Mouse (Mus musculus) stomach, postnatal 0 days (tissue): Measurements from ENCODE around the gene Gm10944. TPM values are rescaled to one million over a fixed set of nuclear protein-coding genes. Genes with fewer than 3 reads are reported as not detected.
A peak's percentile ranks its signal among the peaks of the same experiment; 100 is the strongest.

Source experiments
- ATAC-seq: fragments of 200-750 bp; cut with Nextera tagmentation; 2 replicates; pipeline ENCODE4 v1.8.0; 2017; ENCODE audit not compliant: low FRiP score, low TSS enrichment
- DNase-seq: peaks from one replicate; pipeline ENCODE4 v3.0.0-alpha.2; 2016; ENCODE audit warnings: low spot score
- H3K27ac ChIP-seq: fragments of 300-500 bp; sonication (generic); replicated peaks from 2 replicates; pipeline ENCODE4 v1.5.1; 2014; ENCODE audit warnings: mild to moderate bottlenecking, control low read depth
- H3K27me3 ChIP-seq: fragments of 300-500 bp; sonication (generic); 2 replicates; pipeline ENCODE4 v1.6.1; 2014; ENCODE audit warnings: low read length; ENCODE audit not compliant: control insufficient read depth, insufficient read depth
- H3K36me3 ChIP-seq: fragments of 300-500 bp; sonication (generic); 2 replicates; pipeline ENCODE4 v1.6.1; 2014; ENCODE audit warnings: low read length, mixed read lengths; ENCODE audit not compliant: control insufficient read depth, insufficient read depth
- H3K4me1 ChIP-seq: fragments of 300-500 bp; sonication (generic); replicated peaks from 2 replicates; pipeline ENCODE4 v1.6.1; 2014; ENCODE audit warnings: antibody characterized with exemption; ENCODE audit not compliant: control insufficient read depth, insufficient read depth
- H3K4me2 ChIP-seq: fragments of 300-500 bp; sonication (generic); replicated peaks from 2 replicates; pipeline ENCODE4 v1.6.1; 2014; ENCODE audit warnings: low read depth, mild to moderate bottlenecking, control low read depth, moderate library complexity
- H3K4me3 ChIP-seq: fragments of 300-500 bp; sonication (generic); 2 replicates; pipeline ENCODE4 v1.5.1; 2014; ENCODE audit warnings: low read depth, low read length, control low read depth
- H3K9ac ChIP-seq: fragments of 300-500 bp; sonication (generic); 2 replicates; pipeline ENCODE4 v1.6.1; 2014; ENCODE audit warnings: mild to moderate bottlenecking, low read length, control low read depth, mixed read lengths
- H3K9me3 ChIP-seq: fragments of 300-500 bp; sonication (generic); 2 replicates; pipeline ENCODE4 v1.6.1; 2016; ENCODE audit warnings: low read length; ENCODE audit not compliant: control insufficient read depth
- CTCF ChIP-seq: IDR thresholded peaks from 2 replicates; pipeline ENCODE4 v1.5.1; 2016; ENCODE audit warnings: antibody characterized with exemption, low read depth, mild to moderate bottlenecking, moderate library complexity
- EP300 ChIP-seq: optimal IDR thresholded peaks from 2 replicates; pipeline ENCODE3; 2016; ENCODE audit warnings: antibody characterized with exemption
- WGBS: fragments of 180-500 bp; shearing (Covaris S2); extraction: QIAGEN DNeasy Blood & Tissue Kit; methylation state at CpG from one replicate; pipeline ENCODE4 v1.1.7; 2014; 5-methylcytosine and 5-hydroxymethylcytosine counted together
- polyA plus RNA-seq: library from polyadenylated mRNA; unstranded; fragments of >200 nt; fragmentation: Nextera tagmentation; extraction: Ambion mirVana; gene quantifications from 2 replicates; pipeline ENCODE4 v1.2.1, GENCODE M21; 2015

The Gm10944 gene
- polyA plus RNA-seq, 1 experiment from 2014 or later: not detected

- H3K9ac ChIP-seq: peak overlapping the region; percentile 43; the same call in 1 of the 2 replicates
- TF ChIP-seq CTCF: no peak
- no peak for TF ChIP-seq EP300
- 21% methylated on average over 11 of the region's 11 CpGs for WGBS
Observed at GRCm38 (mm10) chr10:10689668-10690223, 8.6 kb downstream of the Gm10944 start.

GRCm38 (mm10) chr10:10697497-10697896 lies 16.3 kb downstream of the Gm10944 start:
- H3K27ac ChIP-seq: no peak overlapping the region
- H3K9me3 ChIP-seq: no peaks in the 10 kb centered on the region
- H3K4me1 ChIP-seq: no peaks in the 10 kb centered on the region
- H3K9ac ChIP-seq: no peak overlapping the region
- H3K27me3 ChIP-seq: no peaks in the 10 kb centered on the region
- 59% methylated on average over 6 of the region's 6 CpGs for WGBS
- no peaks in the 10 kb centered on the region for H3K36me3 ChIP-seq
- no peak overlapping the region for H3K4me3 ChIP-seq
- no peak for DNase-seq
- no peak for ATAC-seq
- no peak overlapping the region for H3K4me2 ChIP-seq
- TF ChIP-seq CTCF (no peak), EP300 (no peak)

More at GRCm38 (mm10) chr10:10689668-10690223, 8.6 kb downstream of the Gm10944 start:
- peak overlapping the region; percentile 78 for H3K4me2 ChIP-seq
- DNase-seq (no peak), ATAC-seq (no peak)
- H3K4me1 ChIP-seq: no peaks in the 10 kb centered on the region
- no peak overlapping the region for H3K27ac ChIP-seq
- no peaks in the 10 kb centered on the region for H3K9me3 ChIP-seq
- H3K4me3 ChIP-seq: peak overlapping the region; percentile 32
- H3K36me3 ChIP-seq: no peaks in the 10 kb centered on the region
- H3K27me3 ChIP-seq: no peaks in the 10 kb centered on the region

GRCm38 (mm10) chr10:10700903-10701302 lies 19.8 kb downstream of the Gm10944 start:
- TF ChIP-seq CTCF: no peak
- no peak for TF ChIP-seq EP300
- Histone ChIP-seq H3K27me3 (no peaks in the 10 kb centered on the region), H3K4me1 (no peaks in the 10 kb centered on the region), H3K4me2 (no peak overlapping the region), H3K9me3 (no peaks in the 10 kb centered on the region), H3K36me3 (no peaks in the 10 kb centered on the region), H3K27ac (no peak overlapping the region), H3K9ac (no peak overlapping the region), H3K4me3 (no peak overlapping the region)
- ATAC-seq (no peak), DNase-seq (no peak)
- 49% methylated on average over 1 of the region's 1 CpGs for WGBS

- 94% methylated on average over 1 of the region's 1 CpGs for WGBS
- DNase-seq: no peak
- no peak overlapping the region for H3K4me2 ChIP-seq
Observed at GRCm38 (mm10) chr10:10701326-10701725, 20.2 kb downstream of the Gm10944 start.

GRCm38 (mm10) chr10:10708031-10708430 lies 26.9 kb downstream of the Gm10944 start:
- Histone ChIP-seq H3K4me1 (no peaks in the 10 kb centered on the region), H3K9ac (no peak overlapping the region), H3K36me3 (no peaks in the 10 kb centered on the region), H3K9me3 (no peaks in the 10 kb centered on the region), H3K4me3 (no peak overlapping the region), H3K4me2 (no peak overlapping the region), H3K27me3 (no peaks in the 10 kb centered on the region), H3K27ac (no peak overlapping the region)
- 78% methylated on average over 1 of the region's 1 CpGs for WGBS
- no peak for TF ChIP-seq CTCF
- TF ChIP-seq EP300: no peak
- ATAC-seq: no peak
- DNase-seq: no peak

More at GRCm38 (mm10) chr10:10701326-10701725, 20.2 kb downstream of the Gm10944 start:
- ATAC-seq: no peak
- H3K27me3 ChIP-seq: no peaks in the 10 kb centered on the region
- H3K36me3 ChIP-seq: no peaks in the 10 kb centered on the region
- no peak overlapping the region for H3K9ac ChIP-seq
- no peak for TF ChIP-seq CTCF
- TF ChIP-seq EP300: no peak
- H3K27ac ChIP-seq: no peak overlapping the region
- no peaks in the 10 kb centered on the region for H3K4me1 ChIP-seq
- H3K9me3 ChIP-seq: no peaks in the 10 kb centered on the region
- no peak overlapping the region for H3K4me3 ChIP-seq

- TF ChIP-seq CTCF (no peak), EP300 (no peak)
- no peak for ATAC-seq
Observed at GRCm38 (mm10) chr10:10710359-10710758, 29.2 kb downstream of the Gm10944 start.

More at GRCm38 (mm10) chr10:10710359-10710758, 29.2 kb downstream of the Gm10944 start:
- 81% methylated on average over 2 of the region's 2 CpGs for WGBS
- no peak overlapping the region for H3K4me3 ChIP-seq
- H3K4me2 ChIP-seq: no peak overlapping the region
- H3K27ac ChIP-seq: no peak overlapping the region
- H3K27me3 ChIP-seq: no peaks in the 10 kb centered on the region
- H3K36me3 ChIP-seq: no peaks in the 10 kb centered on the region
- H3K9ac ChIP-seq: no peak overlapping the region
- no peak for DNase-seq
- H3K4me1 ChIP-seq: no peaks in the 10 kb centered on the region
- no peaks in the 10 kb centered on the region for H3K9me3 ChIP-seq
